Mouse (Mus musculus) megakaryocyte, embryonic 14.5 days (primary cell): ENCODE data around the gene Lrrc1.

ENCODE experiments used
- FLI1 ChIP-seq: IDR thresholded peaks from 2 replicates; pipeline ENCODE4 v1.6.1; 2012; ENCODE audit warnings: low read length, inconsistent platforms, mixed read lengths
- GATA1 ChIP-seq: IDR thresholded peaks from 3 replicates; pipeline ENCODE4 v1.6.1; 2012; ENCODE audit warnings: mixed read lengths, low read length, inconsistent platforms, borderline replicate concordance

GRCm38 (mm10) chr9:77512220-77512619 lies 32.5 kb downstream of the Lrrc1 start:
- TF ChIP-seq GATA1 (no peak), FLI1 (no peak)
